Mouse (Mus musculus) frontal cortex, postnatal 14 days (tissue): ENCODE measurements at regions not wholly inside any gene's neighbourhood (a gene's known extent, or its start where the extent isn't known, plus 50 kb on each side); places are given as distances from the start of the nearest gene placed in this dataset.

Experiments used
- DNase-seq, 2 experiments: peaks; one replicate each; pipeline ENCODE4 v3.0.0; 2022; ENCODE audit warnings: low spot score in 2 of 2

- no peak for DNase-seq
Observed at GRCm38 (mm10) chr7:50993707-50994106, 394.7 kb downstream of the 4933405O20Rik start.

GRCm38 (mm10) chr7:51041899-51042667 lies 443.1 kb downstream of the 4933405O20Rik start:
- no peak for DNase-seq

- no peak for DNase-seq
Observed at GRCm38 (mm10) chr7:51051496-51051895, 452.5 kb downstream of the 4933405O20Rik start.

- no peak for DNase-seq
Observed at GRCm38 (mm10) chr7:51068376-51068775, 442.5 kb upstream of the Ano5 start.

GRCm38 (mm10) chr7:51093774-51094173 lies 417.1 kb upstream of the Ano5 start:
- DNase-seq: peak in 1 of 2 experiments; percentile 7

- no peak for DNase-seq
Observed at GRCm38 (mm10) chr7:51101166-51101565, 409.7 kb upstream of the Ano5 start.

- no peak for DNase-seq
Observed at GRCm38 (mm10) chr7:51140796-51141195, 370.0 kb upstream of the Ano5 start.

GRCm38 (mm10) chr7:51175211-51175610 lies 335.6 kb upstream of the Ano5 start:
- no peak for DNase-seq

GRCm38 (mm10) chr7:51215487-51216232 lies 295.2 kb upstream of the Ano5 start:
- DNase-seq: no peak

- no peak for DNase-seq
Observed at GRCm38 (mm10) chr7:51216233-51216605, 294.6 kb upstream of the Ano5 start.

- no peak for DNase-seq
Observed at GRCm38 (mm10) chr7:51221351-51221750, 289.5 kb upstream of the Ano5 start.

- DNase-seq: no peak
Observed at GRCm38 (mm10) chr7:51221806-51222205, 289.0 kb upstream of the Ano5 start.

GRCm38 (mm10) chr7:51227136-51227535 lies 283.7 kb upstream of the Ano5 start:
- peak in 1 of 2 experiments; percentile 22 for DNase-seq

- DNase-seq: no peak
Observed at GRCm38 (mm10) chr7:51234616-51235015, 276.2 kb upstream of the Ano5 start.

GRCm38 (mm10) chr7:51247695-51248094 lies 263.1 kb upstream of the Ano5 start:
- no peak for DNase-seq

- DNase-seq: no peak
Observed at GRCm38 (mm10) chr7:51254461-51254860, 256.4 kb upstream of the Ano5 start.

GRCm38 (mm10) chr7:51259160-51259831 lies 251.5 kb upstream of the Ano5 start:
- no peak for DNase-seq

- DNase-seq: no peak
Observed at GRCm38 (mm10) chr7:51264166-51264565, 246.7 kb upstream of the Ano5 start.

GRCm38 (mm10) chr7:51265896-51266295 lies 244.9 kb upstream of the Ano5 start:
- no peak for DNase-seq

GRCm38 (mm10) chr7:51266879-51267278 lies 243.9 kb upstream of the Ano5 start:
- no peak for DNase-seq

GRCm38 (mm10) chr7:51268743-51269142 lies 242.1 kb upstream of the Ano5 start:
- DNase-seq: no peak

GRCm38 (mm10) chr7:51270531-51271090 lies 240.2 kb upstream of the Ano5 start:
- peak; percentile 13 to 37 for DNase-seq
